Mouse (Mus musculus): ENCODE measurements around the gene Mgst2. TPM values are rescaled to one million over a fixed set of nuclear protein-coding genes. Genes with fewer than 3 reads are reported as not detected.

The Mgst2 gene
- total and polyA plus RNA-seq, 3 experiments: 0.69 to 3.1 TPM; not detected in 1

GRCm38 (mm10) chr3:51659415-51659814, 745 bp upstream of the Mgst2 start:
- peaks cover 6 to 24% of the 10 kb centered on the region in 2 experiments; a peak in 3 of 4 replicates for H3K4me1 ChIP-seq (ENCODE audit: control insufficient read depth in 1 of 2, insufficient read depth in 2 of 2, low read length in 2 of 2)
- no peak overlapping the region for H3K9ac ChIP-seq (ENCODE audit: control insufficient read depth, low read depth, low read length, poor library complexity, severe bottlenecking)
- H3K27ac ChIP-seq (ENCODE audit: control insufficient read depth, low read depth, low read length): no peak overlapping the region

GRCm38 (mm10) chr3:51660821-51661276, 689 bp downstream of the Mgst2 start:
- no peaks in the 10 kb centered on the region for H3K27me3 ChIP-seq (ENCODE audit: control insufficient read depth in 1 of 2, insufficient read depth in 2 of 2, low read length in 2 of 2)
- peak; percentile 40 for DNase-seq (ENCODE audit: low read depth, low spot score)
- peaks cover 6 to 24% of the 10 kb centered on the region in 2 experiments; a peak in 3 of 4 replicates for H3K4me1 ChIP-seq (ENCODE audit: control insufficient read depth in 1 of 2, insufficient read depth in 2 of 2, low read length in 2 of 2)
- peak overlapping the region; percentile 39; the same call in 1 of the 2 replicates for H3K27ac ChIP-seq (ENCODE audit: control insufficient read depth, low read depth, low read length)
- H3K79me2 ChIP-seq (ENCODE audit: control insufficient read depth, insufficient read depth, low read length, poor library complexity): no peaks in the 10 kb centered on the region
- peak overlapping the region; percentile 53 for H3K9ac ChIP-seq (ENCODE audit: control insufficient read depth, low read depth, low read length, poor library complexity, severe bottlenecking)
- H3K4me3 ChIP-seq (ENCODE audit: control insufficient read depth in 1 of 2, insufficient read depth in 1 of 2, low read depth in 2 of 2, low read length in 2 of 2): peak overlapping the region; percentile 46 to 60
- no peaks in the 10 kb centered on the region for H3K9me3 ChIP-seq (replicated peaks; ENCODE audit: insufficient read depth, low read length)
- peaks cover 0 to 9% of the 10 kb centered on the region in 2 experiments; a peak in 2 of 4 replicates for H3K36me3 ChIP-seq (ENCODE audit: control insufficient read depth in 1 of 2, insufficient read depth in 2 of 2, low read length in 2 of 2)
- TF ChIP-seq SIN3A (IDR thresholded peaks at IDR 0.05; ENCODE audit: low read length) (no peak), USF2 (IDR thresholded peaks at IDR 0.05; ENCODE audit: borderline replicate concordance in 1 of 2, insufficient read depth in 1 of 2, low read depth in 1 of 2, low read length in 2 of 2) (no peak), KAT2A (conservative IDR thresholded peaks at IDR 0.05; ENCODE audit: low read depth, low read length) (no peak), POLR2AphosphoS5 (IDR thresholded peaks at IDR 0.05; ENCODE audit: borderline replicate concordance, low read depth, low read length) (no peak), CHD1 (IDR thresholded peaks at IDR 0.05; ENCODE audit: low read depth, low read length) (no peak), BHLHE40 (IDR thresholded peaks at IDR 0.05; ENCODE audit: borderline replicate concordance, low read depth, low read length) (no peak), RAD21 (IDR thresholded peaks at IDR 0.05; ENCODE audit: low read depth, low read length) (no peak), MAFK (IDR thresholded peaks at IDR 0.05; ENCODE audit: borderline replicate concordance, low read depth, low read length) (no peak)

More at GRCm38 (mm10) chr3:51659415-51659814, 745 bp upstream of the Mgst2 start:
- no peak for TF ChIP-seq ZNF384 (IDR thresholded peaks at IDR 0.05; ENCODE audit: low read depth, low read length)
- Histone ChIP-seq H3K9me3 (replicated peaks; ENCODE audit: insufficient read depth, low read length) (no peaks in the 10 kb centered on the region), H3K27me3 (ENCODE audit: control insufficient read depth in 1 of 2, insufficient read depth in 2 of 2, low read length in 2 of 2) (no peaks in the 10 kb centered on the region), H3K79me2 (ENCODE audit: control insufficient read depth, insufficient read depth, low read length, poor library complexity) (no peaks in the 10 kb centered on the region), H3K36me3 (ENCODE audit: control insufficient read depth in 1 of 2, insufficient read depth in 2 of 2, low read length in 2 of 2) (peaks cover 0 to 9% of the 10 kb centered on the region in 2 experiments; a peak in 2 of 4 replicates), H3K4me3 (ENCODE audit: control insufficient read depth in 1 of 2, insufficient read depth in 1 of 2, low read depth in 2 of 2, low read length in 2 of 2) (no peak overlapping the region)
- DNase-seq (ENCODE audit: low read depth, low spot score): no peak

GRCm38 (mm10) chr3:51661376-51661775, 1.2 kb downstream of the Mgst2 start:
- peak overlapping the region; percentile 46 to 60 for H3K4me3 ChIP-seq (ENCODE audit: control insufficient read depth in 1 of 2, insufficient read depth in 1 of 2, low read depth in 2 of 2, low read length in 2 of 2)
- DNase-seq (ENCODE audit: low read depth, low spot score): peak; percentile 45
- TF ChIP-seq GABPA (IDR thresholded peaks at IDR 0.05; ENCODE audit: low read depth, low read length) (no peak), ELF1 (IDR thresholded peaks at IDR 0.05; ENCODE audit: low read depth, low read length) (no peak), MAX (IDR thresholded peaks at IDR 0.05; ENCODE audit: low read length) (no peak), JUND (IDR thresholded peaks at IDR 0.05; ENCODE audit: low read depth, low read length) (no peak), TBP (IDR thresholded peaks at IDR 0.05; ENCODE audit: low read depth, low read length) (no peak), KAT2A (conservative IDR thresholded peaks at IDR 0.05; ENCODE audit: low read depth, low read length) (no peak), MAZ (IDR thresholded peaks at IDR 0.05; ENCODE audit: low read depth, low read length) (no peak), ZKSCAN1 (IDR thresholded peaks at IDR 0.05; ENCODE audit: low read depth, low read length) (no peak), SMC3 (IDR thresholded peaks at IDR 0.05; ENCODE audit: low read depth, low read length) (no peak), CHD1 (IDR thresholded peaks at IDR 0.05; ENCODE audit: low read depth, low read length) (no peak), BHLHE40 (IDR thresholded peaks at IDR 0.05; ENCODE audit: borderline replicate concordance, low read depth, low read length) (no peak)

More at GRCm38 (mm10) chr3:51661376-51661775, 1.2 kb downstream of the Mgst2 start:
- peak overlapping the region; percentile 39 for H3K27ac ChIP-seq (ENCODE audit: control insufficient read depth, low read depth, low read length)
- H3K9ac ChIP-seq (ENCODE audit: control insufficient read depth, low read depth, low read length, poor library complexity, severe bottlenecking): peak overlapping the region; percentile 53
- no peaks in the 10 kb centered on the region for H3K79me2 ChIP-seq (ENCODE audit: control insufficient read depth, insufficient read depth, low read length, poor library complexity)
- H3K4me1 ChIP-seq (ENCODE audit: control insufficient read depth in 1 of 2, insufficient read depth in 2 of 2, low read length in 2 of 2): peaks cover 6 to 24% of the 10 kb centered on the region in 2 experiments; a peak in 3 of 4 replicates
- no peaks in the 10 kb centered on the region for H3K27me3 ChIP-seq (ENCODE audit: control insufficient read depth in 1 of 2, insufficient read depth in 2 of 2, low read length in 2 of 2)
- no peaks in the 10 kb centered on the region for H3K9me3 ChIP-seq (replicated peaks; ENCODE audit: insufficient read depth, low read length)
- H3K36me3 ChIP-seq (ENCODE audit: control insufficient read depth in 1 of 2, insufficient read depth in 2 of 2, low read length in 2 of 2): peaks cover 0 to 9% of the 10 kb centered on the region in 2 experiments; a peak in 2 of 4 replicates
